ENCODE assay signal across 1 mouse cellular context in genomic region chr1:149954026-149954425, GRCm38 (mm10).
TF ChIP-seq lines count a peak whose summit lies in the region.

No protein-coding gene starts in this region.

TF ChIP-seq in CH12.LX, 34 proteins besides CTCF, POLR2A, EP300 and RAD21 (continued from another document):
- TF ChIP-seq POLR2AphosphoS2 (IDR thresholded peaks at IDR 0.05; ENCODE audit: low read depth, low read length), result no peak; the same call in 1 of the 2 replicates
